Mouse (Mus musculus): ENCODE measurements at regions not wholly inside any gene's neighbourhood (a gene's known extent, or its start where the extent isn't known, plus 50 kb on each side); places are given as distances from the start of the nearest gene placed in this dataset.

DNA sequence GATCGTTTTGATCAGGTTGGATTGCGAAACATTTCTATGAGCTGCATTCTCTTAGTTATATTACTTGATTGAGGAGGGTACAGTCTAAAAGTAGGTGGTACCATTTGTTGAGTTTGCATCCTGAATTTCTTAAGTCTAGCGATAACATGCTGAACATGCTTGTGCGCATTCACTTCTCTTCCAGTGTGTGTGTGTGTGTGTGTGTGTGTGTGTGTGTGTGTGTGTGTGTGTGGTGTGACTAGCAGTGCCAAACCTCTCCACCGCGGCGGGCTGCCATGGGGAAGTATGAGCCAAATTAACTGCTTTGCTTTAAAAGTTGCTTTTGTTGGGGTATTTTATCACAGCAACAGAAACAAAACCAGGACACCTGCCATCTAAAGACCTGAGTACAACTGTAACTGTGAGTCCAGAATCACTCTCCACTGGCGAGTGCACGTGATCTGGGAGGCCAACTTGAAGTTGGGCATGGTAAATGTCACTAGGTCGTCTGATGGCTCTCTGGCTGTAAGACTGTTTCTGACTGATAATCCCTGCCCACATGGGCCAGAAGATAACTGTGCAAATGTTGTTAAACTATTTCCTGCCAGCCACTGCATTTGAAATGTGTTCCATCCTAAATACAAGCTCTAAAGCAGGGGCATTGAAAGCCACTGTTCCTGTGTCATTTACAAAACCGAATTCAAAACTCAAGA, 273.3 kb upstream of the Ppargc1a start:
- DNase-seq (ENCODE audit: low read depth, low spot score): no peak

DNA sequence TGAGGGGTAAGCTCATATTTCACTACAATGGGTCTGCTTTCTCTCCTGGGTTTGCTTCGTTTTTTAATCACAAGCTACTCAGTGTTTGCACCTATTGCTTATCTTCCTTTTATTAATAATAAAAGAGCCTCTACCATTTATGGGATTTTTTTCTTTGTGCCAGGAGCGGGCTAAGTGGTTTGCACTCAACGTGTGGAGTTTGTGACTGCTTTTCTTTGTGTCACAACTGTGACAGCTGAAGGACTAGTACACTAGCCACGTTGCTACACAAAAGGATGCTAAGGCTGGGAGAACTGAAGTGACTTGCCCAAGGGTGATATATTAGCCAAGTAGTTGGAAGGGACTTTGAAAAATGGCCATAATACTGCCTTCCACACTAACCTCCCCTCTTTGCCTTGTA, 271.8 kb upstream of the Ppargc1a start:
- DNase-seq (ENCODE audit: low read depth, low spot score): no peak

DNA sequence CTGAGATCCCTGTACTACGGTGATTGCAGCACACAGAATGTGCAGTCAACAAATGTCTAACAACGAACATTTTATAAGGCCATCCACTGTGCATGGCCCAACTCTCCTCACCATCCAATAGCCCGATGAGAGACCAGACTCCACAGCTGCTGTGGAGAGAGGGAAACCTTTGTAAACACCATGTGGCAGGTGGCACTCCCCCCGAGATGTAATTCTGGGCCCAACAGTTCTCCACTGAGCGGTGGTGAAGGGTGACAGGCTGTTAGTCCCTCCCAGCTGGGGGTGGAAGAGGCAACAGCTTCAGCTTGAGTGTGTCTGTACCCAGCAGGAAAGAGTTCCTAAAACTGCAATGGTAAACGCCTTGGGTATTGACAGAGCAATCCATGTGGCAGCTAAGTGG, 263.0 kb upstream of the Ppargc1a start:
- no peak for DNase-seq (ENCODE audit: low read depth, low spot score)

- no peak for DNase-seq (ENCODE audit: low read depth, low spot score)
These were observed 262.5 kb upstream of the Ppargc1a start for GRCm38 (mm10) chr5:51830015-51830414.

GRCm38 (mm10) chr5:51829606-51830005, 262.1 kb upstream of the Ppargc1a start:
- DNase-seq (ENCODE audit: low read depth, low spot score): no peak

- no peak for DNase-seq (ENCODE audit: low read depth, low spot score)
These were observed 261.5 kb upstream of the Ppargc1a start for GRCm38 (mm10) chr5:51829020-51829419.

GRCm38 (mm10) chr5:51826269-51826668, 258.7 kb upstream of the Ppargc1a start:
- DNase-seq (ENCODE audit: low read depth, low spot score): no peak

DNA sequence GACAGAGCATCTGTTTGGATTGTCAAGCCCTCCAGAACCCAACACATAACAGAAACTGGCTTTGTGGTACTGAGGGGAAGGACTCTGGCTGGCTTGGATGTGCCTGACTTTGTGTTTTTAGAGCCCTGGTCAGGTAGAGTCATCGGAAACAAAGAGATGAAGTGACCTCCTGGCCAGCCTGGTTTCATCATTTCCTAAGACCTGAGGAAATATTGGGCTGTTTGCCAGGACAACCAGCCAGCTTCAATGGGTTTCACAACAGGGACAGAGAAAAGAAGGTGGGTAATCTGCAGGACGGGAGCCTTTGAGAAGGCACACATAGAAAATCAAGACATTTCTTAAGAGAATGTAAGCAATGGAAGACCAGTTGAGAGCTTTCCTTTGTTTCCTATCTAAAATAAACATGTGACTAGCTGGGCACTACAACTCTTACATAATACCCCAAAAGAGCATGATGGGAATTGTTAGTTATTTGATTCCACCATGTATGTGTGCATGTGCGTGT, 258.1 kb upstream of the Ppargc1a start:
- no peak for DNase-seq (ENCODE audit: low read depth, low spot score)

- DNase-seq (ENCODE audit: low read depth, low spot score): no peak
These were observed 257.2 kb upstream of the Ppargc1a start for GRCm38 (mm10) chr5:51824731-51825130.

DNA sequence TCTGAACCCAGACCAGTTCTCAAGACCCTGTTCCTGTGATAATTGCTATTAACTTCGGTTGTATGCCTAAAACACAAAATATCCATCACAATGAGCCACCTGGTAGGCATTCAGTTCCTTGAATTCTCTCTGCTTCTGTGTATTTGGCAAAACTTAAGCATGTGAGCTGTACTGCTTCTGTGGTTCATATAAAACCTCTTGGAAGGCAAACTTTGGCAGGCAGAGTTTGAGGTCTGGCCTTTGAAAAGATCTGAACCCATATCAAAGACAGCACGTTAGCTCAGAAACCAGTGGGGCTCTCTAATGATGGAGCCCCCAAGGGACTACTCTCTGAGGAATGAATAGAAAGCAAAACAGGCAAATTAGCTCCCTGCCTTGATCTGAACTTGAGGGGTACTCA, 256.1 kb upstream of the Ppargc1a start:
- no peak for DNase-seq (ENCODE audit: low read depth, low spot score)

DNA sequence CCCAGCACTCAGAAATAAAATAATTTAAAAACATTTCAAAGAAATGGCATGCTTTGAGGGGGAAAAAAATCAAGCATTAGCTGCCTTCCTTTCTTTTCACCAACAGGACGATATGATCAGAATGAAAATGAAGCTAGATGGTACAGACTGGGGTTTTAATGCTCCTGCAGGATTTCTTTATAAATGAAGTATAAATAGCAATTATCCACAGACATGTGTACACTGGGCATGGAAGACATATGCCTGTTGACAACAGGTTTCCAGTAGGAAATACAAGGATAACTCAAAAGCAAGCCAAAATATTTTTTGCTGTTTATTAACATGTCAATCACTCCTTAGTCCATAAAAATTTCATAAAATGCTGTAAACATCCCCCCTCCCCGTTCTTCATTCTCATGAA, 248.7 kb upstream of the Ppargc1a start:
- DNase-seq (ENCODE audit: low read depth, low spot score): no peak

DNA sequence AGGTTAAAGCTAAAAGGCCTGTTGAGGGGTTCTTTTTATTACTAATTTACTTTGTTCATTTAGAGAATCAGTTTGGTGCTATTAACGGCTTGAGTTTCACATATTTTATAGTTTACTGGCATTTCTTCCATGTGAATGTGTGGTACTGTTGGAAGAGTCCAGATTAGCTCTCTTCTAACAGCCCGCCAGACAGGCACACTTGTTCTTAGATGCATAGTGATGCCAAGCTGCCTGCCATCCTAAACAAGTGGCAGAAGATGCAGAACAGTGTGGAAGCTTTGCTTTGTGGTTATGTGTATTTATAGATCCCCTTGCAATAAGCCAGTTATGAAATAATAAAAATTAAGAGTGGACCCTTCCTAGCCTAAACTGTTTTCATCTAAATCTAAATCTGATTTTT, 244.2 kb upstream of the Ppargc1a start:
- DNase-seq (ENCODE audit: low read depth, low spot score): no peak

DNA sequence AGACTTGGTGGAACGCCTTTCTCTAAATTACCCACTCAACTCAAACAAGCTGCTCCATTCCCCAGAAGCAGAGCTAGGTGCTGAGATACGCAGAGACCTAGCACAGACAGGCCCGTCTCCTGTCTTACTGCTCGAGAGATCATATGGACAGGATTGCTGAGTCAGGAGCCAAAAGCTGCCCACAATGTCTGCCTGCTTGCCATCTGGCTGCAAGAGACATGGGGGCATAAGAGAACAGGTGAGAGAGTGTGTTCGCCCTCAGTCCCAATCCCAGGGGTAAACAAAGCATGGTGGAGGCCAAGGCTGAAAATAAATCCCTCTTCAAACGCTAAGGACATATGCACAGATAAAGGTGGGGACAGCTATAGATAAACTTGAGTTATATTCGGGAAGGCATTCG, 234.0 kb upstream of the Ppargc1a start:
- DNase-seq (ENCODE audit: low read depth, low spot score): no peak

DNA sequence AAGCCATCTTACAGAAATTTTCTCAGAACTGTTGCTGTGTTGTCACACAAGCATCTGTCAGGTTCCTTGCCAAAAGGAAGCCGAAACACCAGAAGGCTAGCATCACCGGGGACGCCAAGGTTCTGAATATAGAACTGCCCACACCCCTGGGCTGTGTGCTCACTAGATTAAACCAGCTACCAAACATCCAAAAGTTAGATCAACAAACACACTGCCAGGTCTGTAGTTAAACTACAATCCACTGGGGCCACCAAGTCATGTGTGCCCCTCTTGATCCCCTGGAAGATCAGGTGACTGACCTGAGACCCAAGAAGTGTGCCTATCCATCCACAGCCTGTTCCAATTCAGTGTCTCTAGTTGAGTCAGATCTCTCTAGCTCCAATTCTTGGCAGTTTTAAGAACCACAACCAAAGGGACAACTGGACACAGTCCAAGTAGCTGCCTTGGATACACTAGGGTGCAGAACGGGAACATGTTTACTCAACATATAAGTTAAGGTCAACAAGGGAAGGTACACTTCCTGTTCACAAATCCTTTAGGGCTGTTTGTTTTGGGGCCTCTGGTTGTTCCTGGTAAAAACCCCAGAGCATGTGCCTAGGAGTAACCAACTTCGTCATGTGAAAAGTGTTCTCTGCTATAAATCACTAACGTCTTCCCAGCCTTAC, 232.0 kb upstream of the Ppargc1a start:
- no peak for DNase-seq (ENCODE audit: low read depth, low spot score)

DNA sequence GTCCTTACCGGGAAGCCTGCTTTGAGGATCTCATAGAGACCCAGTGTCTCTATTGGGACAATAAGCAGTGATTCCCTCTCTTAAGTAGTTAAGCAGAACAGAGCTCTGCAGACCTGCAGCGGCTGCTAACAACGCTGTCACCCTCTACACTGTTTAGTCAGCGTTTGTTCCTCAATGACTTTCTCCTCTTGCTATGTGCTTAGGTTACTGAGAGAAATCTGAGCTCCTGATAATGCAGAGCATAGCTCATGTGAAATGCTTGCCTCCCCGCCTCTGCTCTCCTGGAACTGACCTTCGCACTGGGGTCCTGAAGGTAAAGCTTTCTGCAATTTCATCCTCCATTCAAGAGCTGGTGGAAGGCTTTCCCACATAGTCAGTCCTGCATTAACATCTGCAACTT, 226.6 kb upstream of the Ppargc1a start:
- DNase-seq (ENCODE audit: low read depth, low spot score): no peak

- DNase-seq (ENCODE audit: low read depth, low spot score): no peak
These were observed 225.4 kb upstream of the Ppargc1a start for GRCm38 (mm10) chr5:51792950-51793349.

- DNase-seq (ENCODE audit: low read depth, low spot score): no peak
These were observed 221.2 kb upstream of the Ppargc1a start for GRCm38 (mm10) chr5:51788768-51789167.

DNA sequence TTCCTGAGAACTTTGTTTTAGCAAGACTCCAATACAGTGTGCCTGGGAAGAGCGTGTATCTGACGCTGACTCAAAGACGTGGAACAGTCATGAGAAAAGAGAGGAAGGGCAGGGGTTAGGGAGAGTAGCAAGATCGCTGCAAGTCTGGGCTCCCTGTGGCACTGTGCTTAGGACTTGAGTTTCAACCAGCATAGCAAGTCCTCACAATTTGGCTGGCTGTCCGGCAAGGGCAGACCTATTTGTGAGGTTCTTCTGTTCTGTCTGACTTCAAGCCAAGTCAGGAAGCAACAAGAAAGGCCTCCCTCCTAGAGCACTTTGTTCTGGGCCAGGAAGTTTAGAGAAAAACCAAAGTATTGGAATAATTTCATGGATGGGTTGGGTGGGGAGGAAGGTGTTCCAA, 216.0 kb upstream of the Ppargc1a start:
- no peak for DNase-seq (ENCODE audit: low read depth, low spot score)

- DNase-seq (ENCODE audit: low read depth, low spot score): no peak
These were observed 215.6 kb upstream of the Ppargc1a start for GRCm38 (mm10) chr5:51783099-51783498.

DNA sequence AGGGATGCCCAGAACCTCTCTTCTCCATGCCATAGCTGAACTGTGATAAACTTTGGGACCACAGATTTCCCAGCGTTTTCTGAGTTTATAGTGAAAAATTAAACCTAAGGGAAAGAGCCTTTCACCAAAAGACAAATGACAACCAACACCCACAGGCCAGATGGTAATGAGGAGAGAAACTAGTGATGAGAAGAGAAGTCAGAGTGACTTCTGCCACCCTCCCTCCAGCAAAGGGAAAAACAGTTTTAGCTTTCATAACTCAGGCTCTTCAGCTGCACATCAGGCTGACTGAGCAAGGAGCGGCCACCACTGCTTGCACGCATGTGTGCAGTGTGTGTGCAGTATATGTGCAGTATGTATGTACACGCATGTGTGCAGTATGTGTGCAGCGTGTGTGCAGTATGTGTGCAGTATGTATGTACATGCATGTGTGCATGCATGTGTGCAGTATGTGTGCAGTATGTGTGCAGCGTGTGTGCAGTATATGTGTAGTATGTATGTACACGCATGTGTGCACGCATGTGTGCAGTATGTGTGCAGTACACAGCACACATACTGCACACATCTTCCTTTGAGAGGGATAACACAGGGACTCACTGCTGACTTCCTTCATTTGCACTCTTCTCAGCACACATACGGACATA, 208.1 kb upstream of the Ppargc1a start:
- no peak for DNase-seq (ENCODE audit: low read depth, low spot score)

- no peak for DNase-seq (ENCODE audit: low read depth, low spot score)
These were observed 204.1 kb upstream of the Ppargc1a start for GRCm38 (mm10) chr5:51771655-51772054.

GRCm38 (mm10) chr5:51766111-51766510, 198.6 kb upstream of the Ppargc1a start:
- no peak for DNase-seq (ENCODE audit: low read depth, low spot score)

DNA sequence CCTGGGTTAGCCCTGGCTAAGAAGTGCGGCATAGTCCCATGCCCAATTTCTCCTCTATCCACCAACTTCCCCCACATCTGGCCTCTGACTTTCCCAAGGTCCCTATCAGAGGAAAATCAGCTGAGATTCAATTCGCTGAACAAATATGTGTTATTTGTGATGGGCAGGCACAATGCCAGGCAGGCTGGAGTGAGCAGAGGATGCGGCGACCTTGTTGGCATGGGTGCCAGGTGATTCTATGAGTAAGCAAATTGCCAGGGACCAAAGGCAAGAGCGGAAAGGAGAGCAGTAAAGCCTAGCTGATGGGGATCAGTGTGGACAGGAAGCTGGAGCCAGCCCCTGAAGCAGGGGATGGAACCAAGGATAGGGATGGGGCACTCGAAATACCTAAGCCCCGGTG, 196.9 kb upstream of the Ppargc1a start:
- DNase-seq (ENCODE audit: low read depth, low spot score): no peak
